Mouse (Mus musculus) erythroblast, embryonic 14.5 days (primary cell): ENCODE measurements around the gene Itgb7.

Experiments used
- GATA1 ChIP-seq: IDR thresholded peaks from 2 replicates; pipeline ENCODE4 v1.6.1; 2012; ENCODE audit warnings: low read length, inconsistent platforms, mixed read lengths
- TAL1 ChIP-seq: IDR thresholded peaks from 3 replicates; pipeline ENCODE4 v1.6.1; 2012; ENCODE audit warnings: low read length, inconsistent platforms, mixed read lengths

- TF ChIP-seq GATA1 (no peak), TAL1 (no peak)
Measured at GRCm38 (mm10) chr15:102202971-102203834, 28.5 kb downstream of the Itgb7 start, which contains the start of gene Zfp740.
